Mouse (Mus musculus) heart, embryonic 11.5 days (tissue): ENCODE results near the gene Cysltr2. TPM values are rescaled to one million over a fixed set of nuclear protein-coding genes. Genes with fewer than 3 reads are reported as not detected.

Experiments
- ATAC-seq: fragments of 200-750 bp; cut with Nextera tagmentation; replicated peaks from 2 replicates; pipeline ENCODE4 v1.8.0; 2017; ENCODE audit warnings: moderate library complexity; ENCODE audit not compliant: insufficient number of reproducible peaks, low FRiP score, low TSS enrichment
- H3K27ac ChIP-seq: fragments of 300-500 bp; sonication (generic); 2 replicates; pipeline ENCODE4 v1.5.1; 2014; ENCODE audit warnings: mild to moderate bottlenecking, low read depth, low read length
- H3K27me3 ChIP-seq: fragments of 300-500 bp; sonication (generic); 2 replicates; pipeline ENCODE4 v1.6.1; 2014; ENCODE audit warnings: mild to moderate bottlenecking, low read length, mixed read lengths; ENCODE audit not compliant: control insufficient read depth, insufficient read depth
- H3K36me3 ChIP-seq: fragments of 300-500 bp; sonication (generic); 2 replicates; pipeline ENCODE4 v1.6.1; 2014; ENCODE audit warnings: mild to moderate bottlenecking, low read length, moderate library complexity, mixed read lengths; ENCODE audit not compliant: control insufficient read depth, insufficient read depth
- H3K4me1 ChIP-seq: fragments of 300-500 bp; sonication (generic); 2 replicates; pipeline ENCODE4 v1.6.1; 2014; ENCODE audit warnings: low read length; ENCODE audit not compliant: control insufficient read depth, insufficient read depth
- H3K4me2 ChIP-seq: fragments of 300-500 bp; sonication (generic); 2 replicates; pipeline ENCODE4 v1.6.1; 2014; ENCODE audit warnings: mild to moderate bottlenecking, moderate library complexity
- H3K4me3 ChIP-seq: fragments of 300-500 bp; sonication (generic); 2 replicates; pipeline ENCODE4 v1.5.1; 2014; ENCODE audit warnings: low read depth, low read length
- H3K9ac ChIP-seq: fragments of 300-500 bp; sonication (generic); 2 replicates; pipeline ENCODE4 v1.6.1; 2014; ENCODE audit warnings: mild to moderate bottlenecking, low read depth, low read length, moderate library complexity
- H3K9me3 ChIP-seq: fragments of 300-500 bp; sonication (generic); replicated peaks from 2 replicates; pipeline ENCODE4 v1.6.1; 2016; ENCODE audit warnings: low read length; ENCODE audit not compliant: control insufficient read depth
- WGBS: fragments of 180-500 bp; shearing (Covaris S2); extraction: QIAGEN DNeasy Blood & Tissue Kit; methylation state at CpG from one replicate; pipeline ENCODE4 v1.1.7; 2014; ENCODE audit not compliant: insufficient replicate concordance; 5-methylcytosine and 5-hydroxymethylcytosine counted together
- polyA plus RNA-seq: library from polyadenylated mRNA; unstranded; fragments of >200 nt; fragmentation: Nextera tagmentation; extraction: Ambion mirVana; gene quantifications from 2 replicates; pipeline ENCODE4 v1.2.1, GENCODE M21; 2014

The Cysltr2 gene
- not detected in 2 replicates for polyA plus RNA-seq

DNA sequence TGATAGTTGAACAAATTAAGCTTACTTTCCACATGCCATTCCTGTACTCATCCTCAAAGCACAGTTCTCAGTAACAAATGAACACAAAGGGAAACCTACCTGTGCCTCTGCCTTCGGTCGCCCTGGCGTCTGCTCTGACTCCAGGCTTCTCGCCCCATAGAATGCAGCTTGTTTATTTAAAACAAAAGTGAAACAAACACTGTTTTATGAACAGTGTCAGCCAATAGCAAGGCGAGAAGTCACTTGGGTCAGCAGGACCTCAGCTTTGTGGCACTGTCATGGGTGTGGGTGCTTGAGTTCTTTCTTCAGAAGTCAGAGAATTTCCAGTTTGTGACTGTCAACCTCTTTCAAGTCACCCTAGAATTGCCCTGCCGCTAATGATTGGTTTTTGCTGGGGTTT lies at the start of gene Cysltr2:
Gene Cysltr2, minus strand, starts transcription at position 178 of the 400 bp plus-strand sequence.
- Histone ChIP-seq H3K4me3 (no peak within 1 kb of the TSS), H3K27ac (no peak within 1 kb of the TSS), H3K4me1 (no peaks in the 10 kb centered on the region), H3K36me3 (no peaks in the 10 kb centered on the region), H3K27me3 (no peaks in the 10 kb centered on the region), H3K9me3 (no peaks in the 10 kb centered on the region), H3K4me2 (no peak within 1 kb of the TSS), H3K9ac (no peak within 1 kb of the TSS)
- WGBS = 61% methylated on average over 6 of the region's 6 CpGs
- ATAC-seq = no peak

DNA sequence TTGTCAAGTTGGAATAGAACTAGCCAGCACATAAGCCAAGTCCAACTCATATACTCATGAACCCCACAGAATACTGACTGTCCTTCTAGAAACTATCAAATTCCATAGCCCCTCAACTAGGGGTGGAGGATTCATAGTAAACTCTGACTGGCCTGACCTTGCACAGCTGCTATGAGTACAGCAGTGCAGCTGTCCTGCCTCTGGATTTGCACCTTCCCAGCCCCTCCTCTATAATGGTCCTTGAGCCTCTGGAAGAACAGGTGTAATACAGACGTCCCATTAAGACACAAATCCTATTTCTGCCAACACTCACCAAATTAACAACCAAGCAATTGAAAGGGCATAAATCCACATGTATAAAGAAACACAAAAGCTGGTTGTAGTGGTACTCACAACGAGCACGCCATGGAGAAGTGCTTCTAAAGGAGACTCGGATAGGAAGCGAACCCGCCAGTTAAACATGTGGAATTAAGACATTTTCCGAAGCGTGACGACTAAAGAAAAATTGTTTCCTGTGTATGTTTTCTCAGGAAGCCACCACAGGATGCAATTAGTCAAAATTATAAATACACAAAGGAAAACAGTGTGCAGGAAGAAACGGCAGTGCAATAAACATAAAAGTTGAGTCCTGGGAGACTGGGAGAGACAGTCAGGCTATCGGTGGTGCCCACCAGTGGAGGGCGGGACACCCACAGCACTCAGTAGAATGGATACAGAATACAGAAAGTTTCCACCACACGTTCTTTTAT lies 46.1 kb upstream of the Cysltr2 start:
- H3K27me3 ChIP-seq = 0 out of 2 replicates have a peak, but pooled peaks cover under 1% of the 10 kb centered on the region
- H3K9ac ChIP-seq = no peak overlapping the region
- no peaks in the 10 kb centered on the region for H3K4me1 ChIP-seq
- no peak overlapping the region for H3K4me2 ChIP-seq
- no peaks in the 10 kb centered on the region for H3K36me3 ChIP-seq
- 73% methylated on average over 13 of the region's 13 CpGs for WGBS
- no peak overlapping the region for H3K27ac ChIP-seq
- ATAC-seq = no peak
- H3K9me3 ChIP-seq = no peaks in the 10 kb centered on the region; the same call in 1 of the 2 replicates
- no peak overlapping the region for H3K4me3 ChIP-seq

DNA sequence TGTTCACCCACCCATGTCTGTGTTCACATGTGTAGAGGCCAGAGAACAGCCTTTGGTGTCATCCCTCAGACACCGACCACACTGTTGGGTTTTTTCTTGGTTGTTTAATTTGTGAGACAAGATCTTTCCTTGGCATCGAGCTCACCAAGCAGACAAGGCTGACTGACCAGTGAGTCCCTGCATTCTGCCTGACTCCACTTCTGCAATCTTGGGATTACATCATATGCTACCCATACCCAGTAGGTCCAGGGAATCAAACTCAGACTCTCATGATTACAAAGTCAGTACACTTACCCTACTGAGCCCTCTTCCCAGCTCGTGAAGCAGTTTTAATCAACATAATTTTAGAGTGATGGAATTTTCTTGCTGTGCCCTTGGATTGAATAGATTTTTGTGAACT lies 44.0 kb upstream of the Cysltr2 start:
- ATAC-seq = no peak
- H3K36me3 ChIP-seq = no peaks in the 10 kb centered on the region
- no peak overlapping the region for H3K27ac ChIP-seq
- no peak overlapping the region for H3K4me3 ChIP-seq
- no peak overlapping the region for H3K9ac ChIP-seq
- 80% methylated on average over 3 of the region's 3 CpGs for WGBS
- H3K4me2 ChIP-seq = no peak overlapping the region
- no peaks in the 10 kb centered on the region; the same call in 1 of the 2 replicates for H3K9me3 ChIP-seq
- H3K27me3 ChIP-seq = no peaks in the 10 kb centered on the region
- H3K4me1 ChIP-seq = no peaks in the 10 kb centered on the region

DNA sequence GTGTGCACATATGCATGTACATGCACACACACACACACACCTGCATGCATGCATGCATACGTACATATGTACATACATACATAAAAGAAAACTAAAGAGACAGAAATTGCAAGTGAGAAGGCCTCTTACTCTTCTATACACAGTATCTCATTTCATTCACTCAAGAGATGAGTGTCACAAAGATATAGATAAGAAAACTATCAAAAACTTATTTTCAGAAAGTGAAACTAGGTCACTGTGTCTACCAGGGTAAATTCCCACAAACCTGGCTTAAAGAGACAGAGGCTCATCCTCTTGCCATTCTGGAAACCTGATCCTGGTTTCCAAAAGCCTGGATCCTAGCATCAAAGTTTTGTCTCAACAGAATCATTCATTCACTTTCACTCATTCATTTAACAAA lies 39.3 kb upstream of the Cysltr2 start:
- Histone ChIP-seq H3K9me3 (no peaks in the 10 kb centered on the region; the same call in 1 of the 2 replicates), H3K4me1 (no peaks in the 10 kb centered on the region), H3K36me3 (no peaks in the 10 kb centered on the region), H3K4me3 (no peak overlapping the region), H3K4me2 (no peak overlapping the region), H3K9ac (no peak overlapping the region), H3K27me3 (no peaks in the 10 kb centered on the region), H3K27ac (no peak overlapping the region)
- 88% methylated on average over 1 of the region's 1 CpGs for WGBS
- ATAC-seq = no peak

DNA sequence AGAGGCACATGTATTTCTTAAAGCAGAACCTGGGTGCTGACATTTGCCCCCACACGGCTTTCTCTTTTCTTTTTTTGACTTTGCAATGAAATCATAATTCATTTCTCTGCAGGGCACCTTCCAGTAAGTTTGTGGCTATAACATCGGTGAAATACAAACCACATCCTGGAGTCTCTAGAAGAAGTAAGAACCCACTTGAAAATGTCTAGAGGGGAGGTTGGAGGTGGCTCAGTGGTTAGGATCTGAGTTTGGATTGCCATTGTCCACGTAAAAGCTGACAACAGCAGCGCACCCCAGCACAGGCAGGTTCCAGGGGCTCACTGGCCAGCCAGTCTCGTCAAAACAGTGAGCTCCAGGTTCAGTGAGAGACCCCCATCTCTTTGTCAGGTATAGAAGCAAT lies 38.8 kb upstream of the Cysltr2 start:
- no peak overlapping the region for H3K4me3 ChIP-seq
- 76% methylated on average over 5 of the region's 5 CpGs for WGBS
- H3K27me3 ChIP-seq = no peaks in the 10 kb centered on the region
- no peak overlapping the region for H3K4me2 ChIP-seq
- H3K27ac ChIP-seq = no peak overlapping the region
- no peak overlapping the region for H3K9ac ChIP-seq
- no peaks in the 10 kb centered on the region; the same call in 1 of the 2 replicates for H3K9me3 ChIP-seq
- no peak for ATAC-seq
- H3K36me3 ChIP-seq = no peaks in the 10 kb centered on the region
- H3K4me1 ChIP-seq = no peaks in the 10 kb centered on the region

DNA sequence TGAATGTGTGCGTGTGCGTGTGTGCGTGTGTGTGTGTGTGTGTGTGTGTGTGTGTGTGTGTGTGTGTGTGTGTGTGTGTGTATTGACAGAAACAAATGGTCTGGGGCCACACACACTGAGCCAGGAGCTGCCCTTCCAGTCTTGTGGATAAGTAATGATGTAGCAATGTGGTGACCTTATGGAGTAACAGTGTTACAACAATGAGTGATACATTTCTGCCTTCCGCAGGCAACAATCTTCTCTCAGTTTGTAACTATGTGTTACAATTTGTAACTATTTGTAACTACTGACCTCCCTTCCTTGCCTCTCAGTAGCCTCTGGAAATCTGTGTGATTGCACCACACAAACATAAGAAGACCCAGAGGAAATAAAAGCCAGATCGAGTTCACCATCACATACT lies 38.3 kb upstream of the Cysltr2 start:
- no peak overlapping the region for H3K4me2 ChIP-seq
- no peaks in the 10 kb centered on the region for H3K27me3 ChIP-seq
- H3K36me3 ChIP-seq = no peaks in the 10 kb centered on the region
- WGBS = 85% methylated on average over 5 of the region's 5 CpGs
- no peaks in the 10 kb centered on the region for H3K4me1 ChIP-seq
- no peak for ATAC-seq
- H3K4me3 ChIP-seq = no peak overlapping the region
- H3K27ac ChIP-seq = no peak overlapping the region
- H3K9me3 ChIP-seq = no peaks in the 10 kb centered on the region; the same call in 1 of the 2 replicates
- no peak overlapping the region for H3K9ac ChIP-seq

DNA sequence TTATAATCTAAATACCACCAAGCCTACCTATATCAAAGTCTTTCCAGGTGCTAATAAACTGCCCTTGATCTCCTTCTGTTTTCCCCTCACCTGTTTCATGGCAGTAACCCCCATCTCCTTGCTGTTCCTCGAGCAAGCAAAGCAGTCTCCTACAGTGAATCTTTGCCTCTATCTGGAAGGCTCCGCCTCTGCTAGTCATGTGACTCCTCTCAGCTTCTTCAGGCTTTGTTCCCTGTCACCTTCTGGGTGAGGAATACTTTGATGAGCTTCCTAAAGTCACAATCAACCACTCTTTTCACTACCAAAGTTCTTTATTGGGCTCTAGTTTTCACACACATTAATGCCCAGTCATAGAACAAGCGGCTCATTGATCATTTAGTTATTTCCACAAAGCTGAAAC lies 37.5 kb upstream of the Cysltr2 start:
- Histone ChIP-seq H3K27me3 (no peaks in the 10 kb centered on the region), H3K36me3 (no peaks in the 10 kb centered on the region), H3K4me2 (no peak overlapping the region), H3K4me3 (no peak overlapping the region), H3K9ac (no peak overlapping the region), H3K4me1 (no peaks in the 10 kb centered on the region), H3K9me3 (no peaks in the 10 kb centered on the region; the same call in 1 of the 2 replicates), H3K27ac (no peak overlapping the region)
- WGBS = 55% methylated on average over 3 of the region's 3 CpGs
- ATAC-seq = no peak

DNA sequence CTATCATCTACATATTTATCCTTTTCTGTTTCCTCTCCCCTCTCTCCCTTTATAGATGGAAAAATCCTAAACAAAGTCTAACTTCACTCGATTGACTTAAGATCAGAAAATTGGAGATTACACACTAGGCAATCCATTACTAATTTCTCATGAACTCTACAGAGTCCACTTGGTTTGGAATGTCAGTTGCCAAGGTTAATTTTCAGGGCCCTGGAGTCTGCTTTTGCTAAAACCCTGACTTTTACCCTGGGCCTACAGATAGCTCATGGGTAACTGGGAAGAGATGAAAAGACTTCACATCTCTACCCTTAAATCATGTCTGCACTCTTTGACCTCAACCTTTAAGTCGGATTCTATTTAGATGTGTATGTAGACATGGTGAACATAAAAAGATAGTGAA lies 34.6 kb upstream of the Cysltr2 start:
- no peaks in the 10 kb centered on the region for H3K27me3 ChIP-seq
- ATAC-seq = no peak
- H3K27ac ChIP-seq = no peak overlapping the region

DNA sequence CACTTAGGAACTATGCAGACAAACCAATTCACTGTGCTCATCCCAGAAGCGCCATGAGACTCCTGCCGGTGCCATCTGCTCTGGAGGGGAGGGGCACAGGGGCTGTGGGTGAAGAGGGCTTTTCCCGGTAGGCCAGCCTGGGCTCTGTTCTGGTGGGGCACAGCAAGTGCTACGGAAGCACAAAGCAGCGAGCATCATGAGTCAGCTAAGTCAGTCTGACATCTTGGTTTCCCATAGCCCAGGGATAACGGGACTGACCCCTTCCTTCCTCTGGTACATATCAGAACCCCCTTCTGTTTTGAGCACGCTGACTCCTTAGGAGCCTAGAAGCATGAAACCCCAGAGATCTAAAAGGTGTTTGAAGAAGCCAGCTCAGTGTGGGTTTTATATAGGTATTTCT lies 15.5 kb upstream of the Cysltr2 start:
- H3K9ac ChIP-seq = no peak overlapping the region
- ATAC-seq = no peak
- 72% methylated on average over 7 of the region's 7 CpGs for WGBS
- H3K27me3 ChIP-seq = no peaks in the 10 kb centered on the region; the same call in 1 of the 2 replicates
- H3K36me3 ChIP-seq = no peaks in the 10 kb centered on the region
- no peaks in the 10 kb centered on the region for H3K9me3 ChIP-seq
- H3K4me2 ChIP-seq = no peak overlapping the region
- no peak overlapping the region for H3K4me3 ChIP-seq
- H3K4me1 ChIP-seq = no peaks in the 10 kb centered on the region
- no peak overlapping the region for H3K27ac ChIP-seq

More for the DNA sequence above, 34.6 kb upstream of the Cysltr2 start:
- Histone ChIP-seq H3K4me2 (no peak overlapping the region), H3K4me3 (no peak overlapping the region), H3K36me3 (no peaks in the 10 kb centered on the region), H3K9me3 (no peaks in the 10 kb centered on the region), H3K4me1 (no peaks in the 10 kb centered on the region), H3K9ac (no peak overlapping the region)
- WGBS = 74% methylated on average over 2 of the region's 2 CpGs
